Mouse (Mus musculus) embryo, embryonic 11 days (tissue): Measurements from ENCODE around the gene Tstd2.

Source experiments
- DNase-seq: peaks from one replicate; pipeline ENCODE4 v3.0.0-alpha.2; 2015

Tstd2 gene

GRCm38 (mm10) chr4:46119514-46120094, 18.9 kb downstream of the Tstd2 start:
- no peak for DNase-seq

GRCm38 (mm10) chr4:46117536-46117935, 21.0 kb downstream of the Tstd2 start:
- no peak for DNase-seq

GRCm38 (mm10) chr4:46116544-46117175, 21.8 kb downstream of the Tstd2 start:
- no peak for DNase-seq

GRCm38 (mm10) chr4:46115308-46115707, 23.2 kb downstream of the Tstd2 start:
- no peak for DNase-seq

- no peak for DNase-seq
These were observed 27.1 kb downstream of the Tstd2 start for GRCm38 (mm10) chr4:46111361-46111760.

GRCm38 (mm10) chr4:46110084-46110483, 28.4 kb downstream of the Tstd2 start:
- no peak for DNase-seq

GRCm38 (mm10) chr4:46102078-46102769, 36.3 kb downstream of the Tstd2 start:
- DNase-seq, result no peak

- DNase-seq, result peak; percentile 53
These were observed 37.2 kb downstream of the Tstd2 start for GRCm38 (mm10) chr4:46101211-46101711.

- no peak for DNase-seq
These were observed 38.0 kb downstream of the Tstd2 start for GRCm38 (mm10) chr4:46100539-46100938.

- DNase-seq, result no peak
These were observed 39.4 kb downstream of the Tstd2 start for GRCm38 (mm10) chr4:46099132-46099531.

GRCm38 (mm10) chr4:46097591-46097990, 40.9 kb downstream of the Tstd2 start:
- DNase-seq, result no peak

- DNase-seq, result no peak
These were observed 41.9 kb downstream of the Tstd2 start for GRCm38 (mm10) chr4:46096546-46096945.

- no peak for DNase-seq
These were observed 42.7 kb downstream of the Tstd2 start for GRCm38 (mm10) chr4:46095826-46096159.

GRCm38 (mm10) chr4:46094916-46095825, 43.3 kb downstream of the Tstd2 start:
- no peak for DNase-seq

GRCm38 (mm10) chr4:46092429-46093076, 45.9 kb downstream of the Tstd2 start:
- DNase-seq, result no peak

- DNase-seq, result no peak
These were observed 48.9 kb downstream of the Tstd2 start for GRCm38 (mm10) chr4:46089524-46090125.

GRCm38 (mm10) chr4:46087852-46088251, 50.6 kb downstream of the Tstd2 start:
- no peak for DNase-seq

- DNase-seq, result no peak
These were observed 51.1 kb downstream of the Tstd2 start for GRCm38 (mm10) chr4:46087427-46087771.

GRCm38 (mm10) chr4:46086718-46087426, 51.6 kb downstream of the Tstd2 start:
- no peak for DNase-seq

- no peak for DNase-seq
These were observed 53.2 kb downstream of the Tstd2 start for GRCm38 (mm10) chr4:46085223-46085811.
